Mouse (Mus musculus) kidney, adult 18-20 months (tissue): ENCODE data around the gene Prss2.
"Not testable (repeated sequence)": the region's sequence is repeated elsewhere in the genome, so short reads cannot be mapped to it uniquely, and the experiment has no call there.

Source experiments
- DNase-seq: peaks from one replicate; pipeline ENCODE4 v3.0.0; 2021

The Prss2 gene

DNA sequence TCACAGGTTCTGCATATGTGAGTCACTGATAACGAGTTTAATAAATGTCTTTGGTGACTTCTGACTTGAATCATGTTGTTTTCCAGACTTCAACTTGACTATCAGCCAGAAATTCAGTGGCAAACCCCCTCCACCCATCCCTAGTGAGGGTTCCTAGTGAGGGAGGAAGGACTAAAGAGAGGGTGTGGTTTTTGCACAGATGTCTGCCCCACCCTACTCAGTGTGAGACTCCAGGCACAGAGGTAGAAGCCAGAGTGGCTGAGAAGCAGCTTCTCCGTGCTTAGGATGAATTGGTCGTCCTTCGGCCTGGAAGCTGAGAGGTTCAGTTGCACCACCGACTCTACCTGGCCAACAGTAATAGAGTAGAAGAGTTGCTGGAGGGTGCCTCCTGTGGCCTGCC lies 35.9 kb downstream of the Prss2 start:
- no peak for DNase-seq

DNA sequence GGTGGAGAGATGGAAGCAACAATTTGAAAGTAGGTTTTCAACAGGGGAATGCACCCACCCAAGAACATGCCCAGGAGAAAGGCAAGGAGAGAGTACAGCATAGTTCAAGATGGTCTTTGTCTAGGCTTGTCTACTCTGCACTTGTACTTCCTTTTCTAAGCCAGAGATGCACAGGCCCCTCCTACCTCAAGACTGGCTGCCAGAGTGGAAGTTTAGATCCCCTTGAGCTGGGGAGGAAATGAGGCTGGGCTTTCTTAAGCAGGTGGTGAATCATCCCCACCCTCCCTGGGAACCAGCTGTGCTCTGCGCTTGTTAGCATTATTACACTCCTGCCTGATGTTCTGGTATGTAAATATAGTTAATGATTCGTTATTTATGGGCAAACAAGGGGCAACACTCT lies 36.7 kb downstream of the Prss2 start:
- DNase-seq, result no peak

DNA sequence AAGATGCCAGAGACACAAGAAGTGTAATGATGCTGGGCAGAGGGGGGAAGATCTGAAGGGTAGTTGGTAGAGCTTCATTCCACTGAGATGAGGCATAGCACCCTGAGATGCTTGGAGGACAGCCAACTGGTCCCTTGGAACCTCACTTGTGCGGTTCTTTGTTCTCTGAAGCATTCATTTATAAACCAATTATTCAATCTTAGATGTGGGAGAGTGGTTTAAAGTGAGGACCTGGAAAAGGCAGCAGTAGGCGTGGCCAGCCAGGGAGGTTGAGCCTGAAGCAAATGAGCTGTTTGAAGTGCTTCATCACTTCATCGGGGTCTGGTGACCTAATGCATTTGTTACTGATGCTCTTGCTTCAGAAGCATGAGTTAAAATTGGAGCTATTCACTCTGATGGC lies 37.7 kb downstream of the Prss2 start:
- DNase-seq, result no peak

DNA sequence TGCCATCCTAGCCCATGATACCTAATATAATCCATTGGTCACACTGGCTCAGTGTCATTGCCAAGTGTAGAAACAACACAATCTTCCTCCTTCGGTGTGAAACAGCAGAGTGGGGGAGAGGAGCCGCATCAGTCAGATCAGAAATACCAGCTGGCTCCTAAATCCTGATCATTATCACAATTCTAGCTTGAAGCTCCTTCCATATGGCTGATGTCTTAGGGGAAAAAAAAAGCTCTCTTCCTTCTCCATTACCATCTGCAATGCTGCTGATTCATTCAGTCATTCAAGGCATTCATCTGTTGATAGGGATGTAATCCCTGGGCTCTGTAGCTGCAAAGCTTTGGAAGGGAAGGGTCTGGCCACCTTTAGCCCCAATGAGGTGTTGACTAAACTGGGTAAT lies 38.7 kb downstream of the Prss2 start:
- no peak for DNase-seq

DNA sequence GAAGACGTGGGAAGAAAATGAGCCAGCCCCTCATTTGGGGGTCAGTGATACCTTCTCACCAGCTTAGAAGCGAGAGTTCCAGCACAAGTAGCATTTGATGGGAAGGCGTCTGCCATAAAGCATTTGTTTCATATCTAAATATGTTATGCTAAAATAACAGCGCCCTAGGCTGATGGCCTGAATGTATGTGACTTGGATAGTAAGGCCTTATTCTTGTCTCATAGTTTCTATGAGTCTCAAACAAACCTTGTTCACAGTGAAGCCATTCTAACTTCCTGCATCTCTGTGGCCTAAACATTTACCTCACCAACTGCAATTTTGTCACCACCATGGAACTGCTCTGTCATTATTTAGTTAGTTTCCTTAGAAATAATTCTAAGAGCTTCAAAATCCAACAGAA lies 41.0 kb downstream of the Prss2 start:
- DNase-seq, result no peak

DNA sequence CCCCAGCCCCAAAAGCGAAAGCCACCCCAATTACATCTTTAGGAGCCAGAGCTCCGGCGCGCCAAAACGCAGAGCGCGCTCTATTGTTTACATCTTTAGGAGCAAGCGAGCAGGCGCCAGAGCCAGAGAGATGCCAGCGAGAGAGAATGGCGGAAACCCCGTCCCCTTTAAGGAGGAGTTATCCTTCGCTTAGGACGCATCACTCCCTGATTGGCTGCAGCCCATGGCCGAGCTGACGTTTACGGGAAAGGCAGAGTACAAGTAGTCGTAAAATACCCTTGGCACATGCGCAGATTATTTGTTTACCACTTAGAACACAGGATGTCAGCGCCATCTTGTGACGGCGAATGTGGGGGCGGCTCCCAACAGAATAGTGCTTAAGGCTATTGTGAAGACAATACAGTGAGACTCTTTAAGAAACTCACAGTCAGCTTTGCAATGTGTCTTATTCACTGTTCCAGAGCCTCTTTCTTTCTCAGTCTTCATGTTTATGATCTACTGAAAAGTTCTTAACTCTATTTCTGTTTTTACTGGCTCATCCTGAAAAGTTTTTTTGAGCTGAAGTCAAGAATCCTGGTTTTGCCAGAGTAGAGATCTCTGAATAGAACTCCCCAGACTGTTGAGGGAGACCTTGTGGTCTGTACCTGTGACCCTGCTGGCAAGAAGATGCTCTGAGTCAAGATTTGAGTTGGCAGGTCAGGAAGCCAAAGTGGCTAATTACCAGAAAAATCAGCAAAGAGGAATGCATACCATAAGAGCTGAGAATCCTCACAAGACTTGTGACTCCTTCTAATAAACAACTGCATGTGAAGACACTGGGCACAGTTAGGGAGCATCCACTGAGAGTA lies 41.7 kb downstream of the Prss2 start:
- not testable (repeated sequence) for DNase-seq

DNA sequence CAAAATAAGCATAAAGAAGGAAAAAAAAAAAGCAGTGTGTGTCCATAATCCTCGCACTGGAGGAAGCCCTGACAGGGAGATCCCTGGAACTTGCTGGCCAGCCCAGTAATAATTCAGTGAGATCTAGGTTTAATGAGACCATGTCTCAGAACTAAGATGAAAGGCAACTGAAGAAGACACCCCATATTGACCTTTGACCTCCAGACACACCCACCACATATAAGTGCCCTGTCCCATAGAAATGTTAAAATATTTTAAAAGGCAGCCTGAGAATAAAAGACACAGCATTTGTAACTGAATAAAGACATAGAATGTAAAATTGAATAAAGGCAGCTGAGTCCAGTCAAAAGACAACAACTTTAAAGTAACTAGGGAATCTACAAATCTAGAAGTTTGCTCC lies 43.7 kb downstream of the Prss2 start:
- DNase-seq, result no peak

DNA sequence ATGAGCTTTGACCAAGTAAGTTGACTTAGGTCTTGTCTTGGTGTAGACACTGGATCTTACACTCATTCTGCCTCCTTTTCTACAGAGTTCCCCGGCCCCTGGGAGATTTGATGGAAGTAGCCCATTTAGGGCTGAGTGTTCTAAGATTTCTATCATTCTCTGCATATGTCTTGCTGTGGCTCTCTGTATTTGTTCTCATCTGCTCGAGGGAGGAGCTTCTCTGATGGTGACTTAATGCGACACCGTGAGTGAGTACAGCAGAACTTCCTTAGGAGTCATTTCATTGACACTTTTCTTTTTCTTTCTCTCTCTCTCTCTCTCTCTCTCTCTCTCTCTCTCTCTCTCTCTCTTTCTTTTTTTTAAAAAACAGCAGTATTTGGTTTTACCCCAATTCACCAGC lies 45.4 kb downstream of the Prss2 start:
- DNase-seq, result no peak

DNA sequence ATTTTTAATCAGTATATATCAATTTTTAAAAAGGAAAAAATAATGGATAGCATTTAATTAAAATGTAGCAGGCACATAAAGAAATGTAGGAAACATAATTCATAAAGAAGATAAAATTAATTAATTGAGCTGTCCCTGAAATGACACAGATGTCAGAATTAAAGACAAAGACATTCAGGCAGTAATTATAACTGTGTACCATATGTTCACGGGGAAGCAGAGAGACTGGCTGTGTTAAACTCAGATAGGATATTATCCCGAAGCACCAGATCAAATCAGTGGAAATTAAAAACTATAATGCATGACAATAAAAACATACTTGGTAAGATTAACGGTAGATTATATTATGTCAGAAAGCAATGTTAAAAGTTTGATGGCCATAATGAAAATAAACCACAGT lies 47.5 kb downstream of the Prss2 start:
- DNase-seq, result no peak
